Mouse (Mus musculus) liver (tissue): Measurements from ENCODE around the gene Rab4a.

Source experiments
- DNase-seq: peaks from one replicate; pipeline ENCODE4 v3.0.0-alpha.2; 2020; ENCODE audit warnings: mixed read lengths

Gene Rab4a

GRCm38 (mm10) chr8:123815325-123815724 is 9.5 kb downstream of the Rab4a start:
- DNase-seq, result no peak

DNA sequence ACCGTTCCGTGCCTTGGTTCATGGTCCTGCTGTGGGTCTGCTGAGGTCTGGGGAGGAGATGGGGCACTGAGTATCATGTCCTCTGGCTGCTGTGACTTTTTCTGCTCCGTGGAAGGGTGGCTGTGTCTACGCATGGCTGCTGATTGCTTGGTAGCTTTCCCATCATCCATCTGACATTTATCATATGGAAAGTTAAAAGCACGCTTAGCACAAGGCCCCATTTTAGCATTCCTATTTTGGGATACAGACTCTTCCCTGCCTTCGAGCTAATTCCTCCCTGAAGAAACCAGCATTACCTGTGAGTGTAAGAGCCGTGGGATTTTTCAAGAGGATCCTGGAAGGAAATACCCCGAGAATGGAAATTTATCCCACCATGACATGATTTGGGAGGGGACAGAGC is 11.2 kb downstream of the Rab4a start:
- DNase-seq, result no peak

- no peak for DNase-seq
Observed at GRCm38 (mm10) chr8:123817747-123818146, 12.0 kb downstream of the Rab4a start.

DNA sequence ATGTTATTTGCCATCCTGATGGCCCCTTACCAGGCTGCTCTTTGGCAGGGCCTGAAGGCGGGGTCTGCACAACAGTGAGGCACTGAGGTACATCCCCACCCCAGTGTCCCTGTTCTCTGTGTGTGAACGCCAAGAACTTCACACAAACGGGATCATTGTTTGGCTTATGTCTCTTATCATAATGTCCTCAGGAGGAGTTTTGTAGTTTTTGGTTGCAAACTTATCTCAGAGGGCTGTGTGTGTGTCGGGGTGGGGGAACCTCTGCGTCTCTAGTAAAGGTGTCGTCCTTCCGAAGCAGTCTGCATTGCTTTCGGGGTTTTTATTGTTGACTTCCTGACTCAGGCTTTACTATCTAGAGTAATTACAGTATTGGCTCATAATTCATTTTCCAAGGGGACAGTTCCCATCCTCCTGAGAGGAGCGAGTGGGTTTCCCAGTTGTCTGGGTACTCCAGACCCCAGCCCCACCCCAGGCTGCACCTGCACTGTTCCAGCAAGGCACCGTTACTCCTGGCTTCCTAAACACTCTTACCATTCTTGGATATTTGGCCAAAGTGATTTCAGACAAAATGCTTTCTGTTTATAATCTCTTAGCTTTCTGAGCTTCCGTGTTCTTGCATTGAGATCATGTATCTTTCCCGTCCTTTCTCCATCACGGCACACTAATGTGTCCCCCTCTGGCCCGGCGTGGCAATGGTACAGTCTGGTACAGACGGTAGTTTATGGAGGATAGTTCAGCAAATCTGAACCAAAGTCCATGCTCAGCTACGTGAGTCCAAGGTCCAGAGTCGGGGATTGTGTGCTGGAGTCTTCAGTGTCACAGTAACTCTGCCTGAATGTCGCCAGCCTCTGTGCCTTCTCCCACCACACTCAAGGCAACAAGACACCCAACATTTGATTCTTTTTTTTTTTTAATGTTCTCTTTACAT is 14.2 kb downstream of the Rab4a start:
- peak; percentile 39 for DNase-seq

- DNase-seq, result no peak
Observed at GRCm38 (mm10) chr8:123820780-123821179, 15.0 kb downstream of the Rab4a start.

GRCm38 (mm10) chr8:123823111-123823510 is 17.3 kb downstream of the Rab4a start:
- peak; percentile 29 for DNase-seq

DNA sequence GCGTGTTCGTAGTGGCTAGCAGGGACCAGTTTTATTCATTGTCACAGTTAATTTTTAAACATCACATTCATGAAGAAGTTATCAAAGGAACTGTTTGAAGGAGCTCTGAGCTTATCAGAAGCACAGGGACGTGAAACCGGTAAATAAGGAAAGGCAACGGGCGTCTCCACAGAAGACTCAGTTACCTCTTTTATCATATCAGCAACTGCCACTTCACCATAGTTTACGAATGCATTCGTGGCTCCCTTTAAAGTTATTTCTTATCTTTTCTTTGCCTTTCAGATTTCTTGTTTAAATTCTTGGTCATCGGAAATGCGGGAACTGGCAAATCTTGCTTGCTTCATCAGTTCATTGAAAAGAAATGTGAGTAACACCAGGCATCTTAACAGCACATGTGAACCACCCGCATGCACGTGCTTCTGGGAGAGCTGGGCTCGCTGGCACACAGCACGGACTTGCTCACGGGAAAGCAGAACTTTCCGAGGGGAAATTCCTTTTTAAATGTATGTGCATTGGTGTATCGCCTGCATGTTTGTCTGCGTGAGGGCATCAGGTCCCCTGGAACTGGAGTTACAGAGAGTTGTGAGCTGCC is 17.8 kb downstream of the Rab4a start:
- no peak for DNase-seq

DNA sequence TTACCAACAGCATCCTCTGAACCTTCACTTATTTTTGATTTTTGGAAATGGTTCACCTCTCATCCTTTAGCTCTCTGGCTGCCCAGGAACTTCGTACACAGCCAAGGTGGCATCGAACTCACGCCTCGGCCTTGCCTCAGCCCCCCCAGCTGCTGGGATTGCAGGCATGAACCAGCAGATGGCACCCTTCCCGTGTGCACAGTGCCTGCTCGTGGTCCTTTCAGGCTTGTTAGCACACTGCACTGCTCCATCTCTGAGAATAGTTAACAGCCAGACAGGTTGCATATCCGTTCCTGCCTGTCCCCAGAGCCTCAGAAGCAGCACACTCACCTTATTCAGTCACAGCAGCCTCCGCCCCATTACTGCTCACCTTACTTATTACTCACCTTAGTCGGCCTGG is 20.2 kb downstream of the Rab4a start:
- peak; percentile 29 for DNase-seq

GRCm38 (mm10) chr8:123826758-123827157 is 21.0 kb downstream of the Rab4a start:
- DNase-seq, result no peak

DNA sequence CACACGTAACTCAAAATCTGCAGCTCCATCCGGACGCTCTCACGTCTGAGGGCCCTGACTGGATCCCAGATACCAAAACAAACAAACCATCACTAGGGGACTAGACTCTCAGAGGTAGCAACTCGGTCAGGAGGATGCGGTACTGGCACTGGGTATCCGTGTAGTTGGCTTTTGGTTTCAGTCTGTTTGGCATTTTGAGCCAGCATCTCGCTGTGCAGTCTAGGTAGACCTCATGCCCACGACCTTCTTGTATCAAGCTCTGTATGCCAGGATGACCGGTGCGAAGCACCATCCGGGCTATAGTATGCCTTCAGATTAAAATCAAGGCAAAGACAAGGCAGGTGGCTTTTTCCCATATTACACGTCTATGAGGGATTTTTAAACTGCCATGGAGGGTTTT is 21.7 kb downstream of the Rab4a start:
- DNase-seq, result no peak

DNA sequence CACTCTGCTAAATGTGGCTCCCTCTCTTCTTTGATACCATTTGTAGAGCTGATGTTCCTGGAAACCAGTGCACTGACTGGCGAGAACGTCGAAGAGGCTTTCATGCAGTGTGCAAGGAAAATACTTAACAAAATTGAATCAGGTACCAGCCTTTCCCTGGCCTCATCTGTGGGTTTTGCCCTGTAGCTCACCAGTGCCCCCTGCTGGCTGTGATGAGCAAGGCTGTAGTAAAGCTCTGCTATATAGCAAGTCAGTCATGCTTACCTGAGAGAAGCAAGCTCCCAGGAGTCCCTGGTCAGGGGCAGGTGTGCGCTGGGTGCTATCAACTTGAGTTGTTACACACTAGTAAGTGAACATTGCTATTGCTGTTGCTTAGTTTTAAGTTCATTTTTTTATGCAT is 27.0 kb downstream of the Rab4a start:
- DNase-seq, result peak; percentile 73

DNA sequence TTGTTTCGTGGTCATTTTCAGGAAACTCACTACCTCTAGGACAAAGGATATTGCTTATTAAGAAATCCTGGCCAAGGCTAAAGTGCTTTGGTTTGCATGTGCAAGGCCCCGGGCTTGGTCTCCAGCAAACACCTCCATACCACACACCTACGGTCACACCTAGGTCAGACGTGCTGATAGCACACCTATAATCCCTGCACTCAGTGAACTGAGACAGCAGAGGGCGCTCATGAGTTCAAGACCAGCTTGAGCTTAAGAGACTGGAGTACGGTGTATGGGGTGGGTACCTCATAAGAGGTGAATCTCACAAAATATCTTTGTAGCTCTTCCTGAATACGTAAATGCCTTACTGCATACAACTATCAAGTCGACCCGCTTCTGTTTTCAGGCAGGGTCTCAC is 29.7 kb downstream of the Rab4a start:
- peak; percentile 78 for DNase-seq

GRCm38 (mm10) chr8:123836354-123836753 is 30.6 kb downstream of the Rab4a start:
- no peak for DNase-seq

GRCm38 (mm10) chr8:123838496-123838895 is 32.7 kb downstream of the Rab4a start:
- peak; percentile 41 for DNase-seq

DNA sequence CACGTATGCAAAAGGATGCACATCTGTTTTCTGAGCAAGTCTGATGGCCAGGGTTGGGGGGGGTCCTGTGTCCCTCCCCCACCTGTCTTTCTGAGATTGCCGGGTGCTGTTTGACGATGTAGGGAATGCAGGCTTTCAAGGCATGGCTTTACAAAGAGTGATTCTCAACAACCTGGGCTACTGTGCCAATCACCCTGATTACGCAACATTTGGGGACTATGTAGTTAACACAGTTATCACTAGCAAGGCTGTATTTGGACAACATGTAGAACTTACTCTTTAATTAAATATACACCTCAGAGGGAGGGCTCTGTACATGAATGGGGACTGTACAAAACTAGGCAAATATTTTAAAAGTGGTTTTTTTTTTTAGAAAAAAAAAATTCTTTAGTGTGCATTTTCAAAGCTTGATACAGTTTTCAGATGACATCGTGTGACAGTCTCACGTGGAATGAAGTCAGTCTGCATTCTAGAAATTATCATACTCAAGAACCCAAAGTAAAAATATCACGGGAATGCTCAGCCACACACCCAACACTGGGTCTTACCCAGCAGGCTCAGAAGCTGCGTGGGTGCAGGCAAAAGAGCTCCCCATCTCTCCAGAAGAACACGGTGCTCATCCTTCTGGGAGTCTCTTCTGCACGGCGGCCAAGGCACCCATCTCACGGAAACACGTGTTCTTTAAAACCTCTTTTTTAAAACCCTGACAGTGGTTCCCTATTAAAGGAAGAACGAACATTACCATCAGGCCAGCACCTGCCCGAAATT is 35.0 kb downstream of the Rab4a start:
- DNase-seq, result no peak

DNA sequence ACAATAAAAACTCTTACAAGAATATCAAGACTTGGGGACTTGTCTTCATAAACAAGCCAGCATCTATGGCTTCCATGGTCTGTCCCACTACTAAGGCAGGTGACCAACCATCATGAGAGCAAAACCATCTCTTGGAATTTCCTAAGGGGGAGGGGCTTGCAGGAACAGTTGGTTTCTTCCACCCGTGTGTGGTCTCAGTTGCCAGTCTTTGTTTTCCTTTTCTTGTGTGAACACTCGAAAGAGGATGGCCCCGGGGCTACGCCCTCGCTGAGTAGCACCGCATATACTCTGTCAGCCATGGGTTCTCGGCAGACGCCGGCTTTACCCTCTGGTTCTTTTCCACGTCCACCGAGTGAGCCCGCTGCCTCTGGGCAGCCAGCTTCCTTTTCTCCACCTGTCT is 36.3 kb downstream of the Rab4a start:
- no peak for DNase-seq

GRCm38 (mm10) chr8:123844341-123844740 is 38.6 kb downstream of the Rab4a start:
- no peak for DNase-seq

GRCm38 (mm10) chr8:123845114-123845513 is 39.3 kb downstream of the Rab4a start:
- DNase-seq, result no peak

DNA sequence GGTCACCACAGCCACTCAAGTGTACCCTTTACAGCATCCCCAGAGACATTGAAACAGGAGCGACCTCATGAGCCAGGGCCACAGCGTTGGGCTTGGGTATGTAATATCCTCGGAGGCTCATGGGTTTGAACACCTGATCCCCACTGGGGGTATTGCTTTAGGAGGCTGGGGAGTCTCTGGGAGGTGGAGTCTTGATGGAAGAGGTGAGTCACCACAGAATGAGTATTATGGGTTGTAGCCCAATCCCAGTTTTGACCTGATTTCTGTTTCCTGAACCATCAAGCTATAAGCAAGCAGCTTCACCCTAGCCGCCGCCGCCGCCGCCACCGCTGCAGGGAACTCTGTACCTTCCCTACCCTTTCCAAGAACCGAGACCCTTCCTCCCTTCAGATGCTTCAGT is 40.2 kb downstream of the Rab4a start:
- no peak for DNase-seq

GRCm38 (mm10) chr8:123846509-123846908 is 40.7 kb downstream of the Rab4a start:
- no peak for DNase-seq

DNA sequence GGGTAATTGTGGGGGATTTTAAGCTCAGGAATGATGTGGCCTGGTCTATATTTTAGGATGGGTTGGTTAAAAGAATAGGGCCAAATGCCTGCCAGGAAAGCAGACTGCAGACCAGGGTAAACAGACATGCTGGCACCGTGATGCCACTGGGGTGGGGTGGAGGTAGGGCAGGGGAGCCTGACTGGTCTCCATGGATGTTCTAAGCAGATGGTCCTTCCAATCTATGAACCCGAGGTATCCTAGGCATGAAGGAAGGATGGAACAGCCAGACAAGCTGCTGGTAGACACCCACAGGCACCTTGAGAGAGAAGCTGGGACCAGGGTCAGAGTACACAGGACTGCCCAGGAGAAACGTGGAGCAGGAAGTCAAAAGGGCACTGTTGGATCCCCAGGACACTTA is 41.8 kb downstream of the Rab4a start:
- no peak for DNase-seq

DNA sequence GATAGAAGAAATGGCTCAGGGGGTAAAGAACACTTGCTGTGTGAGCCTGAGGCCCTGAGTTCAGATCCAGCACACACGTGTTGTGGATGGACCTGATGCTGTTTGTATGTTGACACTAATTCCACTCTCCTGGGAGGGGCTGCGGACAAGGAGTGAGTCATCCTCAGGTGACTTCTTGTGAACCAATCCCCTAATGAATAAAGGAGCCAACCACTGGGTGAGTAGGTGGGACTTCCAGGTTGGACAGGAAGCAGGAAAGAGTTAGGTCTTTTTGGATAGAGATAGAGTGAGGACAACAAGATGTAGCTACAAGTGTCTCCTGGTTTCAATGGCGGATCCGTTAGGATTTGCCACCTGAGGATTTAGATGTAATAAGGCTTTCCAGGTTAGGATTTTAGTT is 43.6 kb downstream of the Rab4a start:
- DNase-seq, result no peak

- no peak for DNase-seq
Observed at GRCm38 (mm10) chr8:123851590-123851989, 45.8 kb downstream of the Rab4a start.

DNA sequence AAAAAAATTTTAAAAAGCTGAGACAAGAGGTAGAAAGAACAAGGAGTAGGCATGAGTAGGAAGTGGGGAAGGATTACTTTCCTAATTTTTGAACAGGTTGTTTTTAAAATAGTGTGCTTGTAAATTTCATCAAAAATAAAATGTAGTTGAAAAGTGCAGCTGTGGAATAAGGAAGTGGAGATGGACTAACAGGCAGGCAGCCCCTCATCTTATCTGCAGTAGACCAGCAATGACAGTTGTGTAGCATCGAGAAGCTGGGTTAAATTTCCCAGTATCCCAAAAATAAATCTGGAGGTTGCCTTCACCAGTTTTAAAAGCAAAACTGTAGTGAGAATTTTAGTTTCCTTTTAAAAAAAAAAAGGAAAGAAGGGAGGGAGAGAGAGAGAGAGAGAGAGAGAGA is 48.5 kb downstream of the Rab4a start:
- no peak for DNase-seq
